Mouse (Mus musculus) heart, embryonic 10.5 days (tissue): Measurements from ENCODE around the gene Svs6. TPM values are rescaled to one million over a fixed set of nuclear protein-coding genes. Genes with fewer than 3 reads are reported as not detected.

Source experiments
- DNase-seq: peaks from one replicate; pipeline ENCODE4 v3.0.0-alpha.2; 2017; ENCODE audit warnings: low spot score
- H3K27ac ChIP-seq: fragments of 300-500 bp; sonication (generic); 2 replicates; pipeline ENCODE4 v1.5.1; 2016; ENCODE audit warnings: mild to moderate bottlenecking
- H3K27me3 ChIP-seq: fragments of 300-500 bp; sonication (generic); 2 replicates; pipeline ENCODE4 v1.6.1; 2016; ENCODE audit warnings: mild to moderate bottlenecking; ENCODE audit not compliant: poor library complexity, insufficient read depth, severe bottlenecking
- H3K36me3 ChIP-seq: fragments of 300-500 bp; sonication (generic); 2 replicates; pipeline ENCODE4 v1.6.1; 2016; ENCODE audit warnings: mild to moderate bottlenecking, moderate library complexity
- H3K4me1 ChIP-seq: fragments of 300-500 bp; sonication (generic); 2 replicates; pipeline ENCODE4 v1.6.1; 2016; ENCODE audit warnings: mild to moderate bottlenecking
- H3K4me3 ChIP-seq: fragments of 300-500 bp; sonication (generic); 2 replicates; pipeline ENCODE4 v1.5.1; 2016; ENCODE audit warnings: mild to moderate bottlenecking, moderate library complexity
- H3K9me3 ChIP-seq: fragments of 300-500 bp; sonication (generic); 2 replicates; pipeline ENCODE4 v1.6.1; 2016; ENCODE audit warnings: mild to moderate bottlenecking, moderate library complexity
- WGBS: fragments of 180-500 bp; shearing (Covaris S2); methylation state at CpG from one replicate; pipeline ENCODE4 v1.1.7; 2016; 5-methylcytosine and 5-hydroxymethylcytosine counted together
- microRNA-seq: library from miRNA; unstranded; fragments of <30 nt; microRNA quantifications from one replicate; pipeline ENCODE4, GENCODE M21; 2017
- polyA plus RNA-seq: library from polyadenylated mRNA; unstranded; fragments of >200 nt; fragmentation: Nextera tagmentation; extraction: Ambion mirVana; gene quantifications from 2 replicates; pipeline ENCODE4 v1.2.1, GENCODE M21; 2016

Gene Svs6
- polyA plus RNA-seq, 1 experiment from 2014 or later = not detected

DNA sequence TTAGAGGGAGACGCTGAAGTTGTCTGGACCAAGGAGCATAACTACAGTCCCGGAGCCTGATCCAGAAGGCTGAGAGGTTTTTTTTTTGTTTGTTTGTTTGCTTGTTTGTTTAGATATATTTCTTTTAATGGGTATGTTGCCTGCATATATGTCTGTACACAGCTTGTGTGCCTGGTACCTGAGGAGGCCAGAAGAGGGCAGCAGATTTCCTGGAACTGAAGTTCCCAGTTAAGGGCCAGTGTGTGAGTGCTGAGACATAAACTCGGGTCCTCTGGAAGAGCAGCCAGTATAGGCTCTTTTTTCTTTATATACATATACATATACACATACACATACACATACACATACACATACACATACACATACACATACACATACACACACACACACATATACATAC, 41.8 kb downstream of the Svs6 start:
- no peak overlapping the region for H3K4me3 ChIP-seq
- 86% methylated on average over 3 of the region's 3 CpGs for WGBS
- H3K36me3 ChIP-seq = no peaks in the 10 kb centered on the region
- H3K27ac ChIP-seq = no peak overlapping the region
- no peaks in the 10 kb centered on the region for H3K9me3 ChIP-seq
- H3K27me3 ChIP-seq = peaks cover 29% of the 10 kb centered on the region
- H3K4me1 ChIP-seq = no peaks in the 10 kb centered on the region
- DNase-seq = no peak

- no peaks in the 10 kb centered on the region for H3K36me3 ChIP-seq
- DNase-seq = no peak
- no peak overlapping the region for H3K4me3 ChIP-seq
- no peaks in the 10 kb centered on the region for H3K9me3 ChIP-seq
- peaks cover 24% of the 10 kb centered on the region for H3K27me3 ChIP-seq
- no peaks in the 10 kb centered on the region for H3K4me1 ChIP-seq
- 88% methylated on average over 5 of the region's 5 CpGs for WGBS
- no peak overlapping the region for H3K27ac ChIP-seq
These were observed 42.5 kb downstream of the Svs6 start for GRCm38 (mm10) chr2:164359031-164359430.

DNA sequence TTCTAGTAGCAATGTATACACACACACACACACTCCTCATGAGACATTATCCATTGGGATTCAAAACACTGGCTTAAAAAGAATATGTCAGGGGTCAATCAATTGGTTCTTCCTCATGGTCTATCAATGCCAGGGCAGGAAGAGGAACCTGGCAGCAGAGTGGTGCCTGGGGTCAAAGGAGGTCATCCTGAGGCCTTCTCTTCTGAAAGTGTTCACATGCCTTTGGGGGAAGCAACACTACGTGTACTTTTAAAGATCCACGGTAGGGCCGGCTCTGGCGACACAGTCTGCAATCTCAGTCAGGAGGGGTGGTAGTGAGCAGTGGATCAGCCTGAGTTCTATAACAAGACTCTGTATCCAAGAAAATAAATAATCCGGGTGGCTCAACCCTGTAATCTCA, 43.1 kb downstream of the Svs6 start:
- Histone ChIP-seq H3K36me3 (no peaks in the 10 kb centered on the region), H3K4me1 (no peaks in the 10 kb centered on the region), H3K27ac (no peak overlapping the region), H3K4me3 (no peak overlapping the region), H3K9me3 (no peaks in the 10 kb centered on the region), H3K27me3 (peaks cover 19% of the 10 kb centered on the region)
- no peak for DNase-seq
- WGBS = 71% methylated on average over 5 of the region's 5 CpGs

DNA sequence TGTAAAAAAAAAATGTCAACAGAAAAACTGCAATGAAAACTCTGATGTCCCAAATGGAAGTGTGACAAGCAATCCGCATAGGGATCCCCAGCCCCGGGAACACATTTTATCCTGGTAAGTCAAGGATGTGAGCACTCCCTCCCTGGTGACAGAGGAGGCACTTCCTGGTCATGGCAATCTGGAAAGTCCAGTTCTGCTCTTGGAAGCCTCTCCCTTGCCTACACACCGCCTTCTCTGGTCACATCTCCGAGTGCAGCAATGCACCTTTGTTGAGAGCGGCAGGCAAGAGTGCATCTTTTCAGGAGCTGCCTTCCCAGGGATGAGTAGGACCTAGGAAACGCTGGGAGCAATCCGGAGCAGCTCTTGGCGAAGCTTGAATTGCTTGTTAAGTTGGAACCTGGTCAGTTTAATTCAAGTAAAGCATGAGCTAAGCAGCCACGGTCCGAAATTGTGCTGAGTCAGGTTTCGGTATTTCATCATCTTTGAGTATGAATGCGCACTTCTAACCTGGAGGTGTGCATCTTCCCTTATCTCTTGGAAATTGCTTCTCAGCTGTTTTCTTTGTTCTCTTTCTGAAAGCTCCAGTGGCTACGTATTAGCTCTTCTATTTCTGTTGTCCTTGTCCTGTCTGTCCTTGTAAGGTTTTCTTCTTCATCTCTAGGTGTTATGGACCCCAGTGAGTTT, 44.6 kb downstream of the Svs6 start:
- 30% methylated on average over 13 of the region's 13 CpGs for WGBS

DNA sequence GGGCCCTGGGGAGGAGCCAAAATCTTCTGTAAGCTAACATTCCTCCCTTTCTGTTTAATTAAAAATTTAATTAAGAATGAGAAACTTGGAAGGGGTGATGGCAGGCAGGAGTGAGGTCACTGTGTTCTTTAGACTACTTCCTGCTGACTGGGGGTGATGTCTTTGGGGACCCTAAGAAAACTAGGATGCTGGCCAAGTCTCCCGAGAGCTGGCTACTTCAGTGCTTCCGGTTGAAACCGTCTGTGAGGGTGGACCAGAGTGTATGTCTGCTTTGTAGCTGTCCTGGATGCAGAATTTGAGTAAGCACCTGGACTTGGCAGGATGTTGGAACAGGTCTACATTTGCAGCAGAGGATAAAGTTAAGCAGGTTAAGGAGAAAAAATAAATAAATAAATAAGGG, 50.4 kb downstream of the Svs6 start:
- no peak for DNase-seq
- 0 out of 2 replicates have a peak, but pooled peaks cover 5% of the 10 kb centered on the region for H3K27me3 ChIP-seq
- H3K9me3 ChIP-seq = no peaks in the 10 kb centered on the region
- WGBS = 60% methylated on average over 3 of the region's 3 CpGs
- no peak overlapping the region for H3K27ac ChIP-seq
- H3K4me1 ChIP-seq = no peaks in the 10 kb centered on the region
- H3K4me3 ChIP-seq = no peak overlapping the region
- H3K36me3 ChIP-seq = no peaks in the 10 kb centered on the region

More for the DNA sequence above, 44.6 kb downstream of the Svs6 start:
- H3K27ac ChIP-seq = no peak overlapping the region
- H3K4me3 ChIP-seq = no peak overlapping the region
- no peaks in the 10 kb centered on the region for H3K4me1 ChIP-seq
- no peaks in the 10 kb centered on the region for H3K9me3 ChIP-seq
- no peak for DNase-seq
- H3K36me3 ChIP-seq = no peaks in the 10 kb centered on the region
- peaks cover 12% of the 10 kb centered on the region for H3K27me3 ChIP-seq

Small RNA genes lying within 50 kb of the gene (microRNA-seq; reads per million reads assigned to microRNA genes)
- gene Mir7678 = not detected

Other genes with a start within 250 kb of the Svs6 start
- gene Stk4, start 246.4 kb upstream of the Svs6 start, polyA plus RNA-seq = 20.5 and 23.6 TPM in 2 replicates
- gene Tomm34, start 245.6 kb upstream of the Svs6 start, polyA plus RNA-seq = 58.7 and 65.0 TPM in 2 replicates
- not detected in 2 replicates for gene Kcns1, start 145.6 kb upstream of the Svs6 start, polyA plus RNA-seq
- not detected in 2 replicates for gene Wfdc5, start 134.0 kb upstream of the Svs6 start, polyA plus RNA-seq
- not detected in 2 replicates for gene Wfdc12, start 126.1 kb upstream of the Svs6 start, polyA plus RNA-seq
- gene Wfdc15a, start 116.6 kb upstream of the Svs6 start, polyA plus RNA-seq = not detected in 2 replicates
- gene Wfdc15b, start 95.1 kb upstream of the Svs6 start, polyA plus RNA-seq = not detected in 2 replicates
- not detected in 2 replicates for gene Svs2, start 78.3 kb upstream of the Svs6 start, polyA plus RNA-seq
- gene Svs3b, start 60.1 kb upstream of the Svs6 start, polyA plus RNA-seq = not detected in 2 replicates
- gene Svs4, start 38.3 kb upstream of the Svs6 start, polyA plus RNA-seq = not detected in 2 replicates
- not detected in 2 replicates for gene Svs3a, start 27.5 kb upstream of the Svs6 start, polyA plus RNA-seq
- not detected in 2 replicates for gene Svs5, start 16.0 kb downstream of the Svs6 start, polyA plus RNA-seq
- 0.92 TPM in 1 of 2 replicates, not detected in the other for gene Slpi, start 72.3 kb downstream of the Svs6 start, polyA plus RNA-seq
- 0.02 and 0.08 TPM in 2 replicates for gene Rbpjl, start 86.4 kb downstream of the Svs6 start, polyA plus RNA-seq
- 0.76 and 1.2 TPM in 2 replicates for gene Matn4, start 88.4 kb downstream of the Svs6 start, polyA plus RNA-seq
- gene Sdc4, start 127.1 kb downstream of the Svs6 start, polyA plus RNA-seq = 37.3 and 37.8 TPM in 2 replicates
- 41.2 and 52.5 TPM in 2 replicates for gene Sys1, start 140.2 kb downstream of the Svs6 start, polyA plus RNA-seq
- 10.3 and 11.7 TPM in 2 replicates for gene Gm20458, start 144.2 kb downstream of the Svs6 start, polyA plus RNA-seq
- gene Trp53tg5, start 157.0 kb downstream of the Svs6 start, polyA plus RNA-seq = not detected in 2 replicates
- 7.4 and 16.5 TPM in 2 replicates for gene Dbndd2, start 169.4 kb downstream of the Svs6 start, polyA plus RNA-seq
- 51.0 and 59.1 TPM in 2 replicates for gene Pigt, start 180.8 kb downstream of the Svs6 start, polyA plus RNA-seq
- gene Wfdc2, start 245.7 kb downstream of the Svs6 start, polyA plus RNA-seq = 11.1 and 28.0 TPM in 2 replicates